ENCODE assay signal across 8 mouse cellular contexts in the genomic region with DNA sequence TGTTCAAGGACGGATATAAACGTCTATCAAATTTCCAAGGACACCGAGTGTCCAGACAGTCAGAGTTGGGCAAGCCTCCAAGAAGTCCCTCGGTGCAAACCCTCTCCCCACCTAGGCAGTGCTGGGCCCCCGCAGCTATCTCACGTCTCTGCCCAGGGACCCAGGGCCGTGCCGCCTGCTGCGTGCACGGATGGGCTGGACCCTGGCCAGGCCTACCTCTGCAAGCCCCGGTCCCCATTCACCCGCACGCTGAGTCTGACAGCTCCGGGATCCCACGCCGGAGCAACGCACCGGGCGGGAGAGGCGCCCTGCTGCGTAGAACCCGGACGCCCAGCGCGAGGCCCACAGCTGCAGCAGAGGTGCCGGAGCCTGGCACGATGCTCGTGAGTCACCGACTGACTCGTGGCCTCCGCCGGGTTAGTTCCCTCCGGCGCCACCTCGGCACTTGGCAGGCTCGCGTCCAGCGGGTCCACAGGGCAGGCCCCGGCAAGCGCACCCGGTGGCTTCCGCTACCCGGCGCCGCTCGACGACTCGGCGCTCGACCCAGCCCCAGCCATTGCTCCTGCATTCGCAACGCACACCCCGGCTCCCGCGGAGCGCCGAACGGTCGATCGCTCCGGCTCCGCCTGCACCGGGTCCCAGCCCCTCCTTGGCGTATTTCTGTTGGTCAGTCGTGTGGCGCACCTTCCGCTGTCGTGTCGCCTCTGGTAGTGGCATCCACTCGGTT. TPM values are rescaled to one million over a fixed set of nuclear protein-coding genes. Genes with fewer than 3 reads are reported as not detected.
DNase-seq lines count a peak whose midpoint lies in the region; ATAC-seq and TF ChIP-seq lines count a peak whose summit lies in the region.

No protein-coding gene starts in this region.

- WGBS in hindbrain, embryonic 10.5 days: under 1% methylated on average over 70 of the region's 70 CpGs
- WGBS in lung, embryonic 16.5 days: under 1% methylated on average over 64 of the region's 70 CpGs
- under 1% methylated on average over 70 of the region's 70 CpGs for WGBS in thymus, adult 2 months

- no peak for TF ChIP-seq CTCF in thymus, adult 2 months (IDR thresholded peaks at IDR 0.05; ENCODE audit: borderline replicate concordance, control insufficient read depth, extremely low read depth, insufficient read depth, low read length, poor library complexity)

- H3K4me3 ChIP-seq in hindbrain, embryonic 10.5 days: peak overlapping the region; percentile 79
- H3K4me3 ChIP-seq in lung, embryonic 16.5 days (ENCODE audit: low read length): peak overlapping the region; percentile 86
- H3K4me3 ChIP-seq in thymus, adult 2 months (ENCODE audit: control insufficient read depth, insufficient read depth, low read length): peak overlapping the region; percentile 68

- no peaks in the 10 kb centered on the region for H3K9me3 ChIP-seq in hindbrain, embryonic 10.5 days
- H3K9me3 ChIP-seq in lung, embryonic 16.5 days (ENCODE audit: control insufficient read depth, low read length): no peaks in the 10 kb centered on the region

- peak overlapping the region; percentile 89 for H3K9ac ChIP-seq in lung, embryonic 16.5 days (ENCODE audit: low read length)

- peak overlapping the region; percentile 88 for H3K27ac ChIP-seq in hindbrain, embryonic 10.5 days
- H3K27ac ChIP-seq in lung, embryonic 16.5 days (ENCODE audit: low read length): peak overlapping the region; percentile 86
- peak overlapping the region; percentile 21; the same call in 1 of the 2 replicates for H3K27ac ChIP-seq in thymus, adult 2 months (ENCODE audit: control insufficient read depth, insufficient read depth, low read length)

- peak overlapping the region; percentile 81 for H3K4me2 ChIP-seq in lung, embryonic 16.5 days (ENCODE audit: low read depth, low read length)

- peaks cover 36% of the 10 kb centered on the region for H3K4me1 ChIP-seq in hindbrain, embryonic 10.5 days (replicated peaks)
- peaks cover 14% of the 10 kb centered on the region for H3K4me1 ChIP-seq in lung, embryonic 16.5 days (replicated peaks; ENCODE audit: control insufficient read depth, insufficient read depth, low read length)
- peaks cover 12% of the 10 kb centered on the region for H3K4me1 ChIP-seq in thymus, adult 2 months (replicated peaks; ENCODE audit: control insufficient read depth, insufficient read depth, low read length)

- H3K36me3 ChIP-seq in hindbrain, embryonic 10.5 days: no peaks in the 10 kb centered on the region
- H3K36me3 ChIP-seq in lung, embryonic 16.5 days (ENCODE audit: control insufficient read depth, insufficient read depth, low read length): no peaks in the 10 kb centered on the region
- no peaks in the 10 kb centered on the region for H3K36me3 ChIP-seq in thymus, adult 2 months (ENCODE audit: control insufficient read depth, insufficient read depth, low read length)

- peak; percentile 91 for DNase-seq in MN1 (ENCODE audit: low spot score)
- DNase-seq in cerebellum, adult 9-10 months: peak; percentile 87
- peak; percentile 92 for DNase-seq in hindbrain, embryonic 10.5 days (ENCODE audit: low spot score)
- peak; percentile 87 for DNase-seq in layer of hippocampus, adult 9-11 months
- DNase-seq in ovary, adult 18-20 months (ENCODE audit: low spot score): peak; percentile 85
- DNase-seq in thymus, adult 2 months: peak; percentile 92

- ATAC-seq in frontal cortex, adult (ENCODE audit: low TSS enrichment): peak; percentile 97
- ATAC-seq in lung, embryonic 16.5 days (ENCODE audit: low read depth): peak; percentile 97

- no peaks in the 10 kb centered on the region for H3K27me3 ChIP-seq in hindbrain, embryonic 10.5 days (ENCODE audit: insufficient read depth, poor library complexity, severe bottlenecking)
- H3K27me3 ChIP-seq in lung, embryonic 16.5 days (ENCODE audit: control insufficient read depth, insufficient read depth, low read depth, low read length): no peaks in the 10 kb centered on the region
- no peaks in the 10 kb centered on the region for H3K27me3 ChIP-seq in thymus, adult 2 months (ENCODE audit: control insufficient read depth, insufficient read depth, low read length)

- TF ChIP-seq POLR2A in thymus, adult 2 months (IDR thresholded peaks at IDR 0.05; ENCODE audit: control insufficient read depth, extremely low read depth, insufficient read depth, low read length, poor library complexity): peak; percentile 77

RNA-seq across cellular contexts. Expression of a gene that starts 11.7 kb away (rescaled TPM):
- polyA plus RNA-seq in hindbrain, embryonic 10.5 days (2016; fragmentation: Nextera tagmentation; extraction: Ambion mirVana): 20.0 and 20.1 TPM in 2 replicates
- polyA plus RNA-seq in lung, embryonic 16.5 days (2015; fragmentation: Nextera tagmentation; extraction: Ambion mirVana): 47.9 TPM in 2 replicates
- polyA plus RNA-seq in thymus, adult 2 months (2012; rRNA removed): 28.0 and 32.0 TPM in 2 replicates

Comparison
In these comparisons a context has a peak if more than half of its experiments do, and no peak if none do; other contexts are left out.
1. Peak in every context shown above with its lines: DNase-seq, ATAC-seq, H3K4me3 ChIP-seq and H3K27ac ChIP-seq.
2. H3K27ac ChIP-seq: peak in every context shown above with its lines; median percentile 88 in hindbrain, embryonic 10.5 days; 86 in lung, embryonic 16.5 days; 21 in thymus, adult 2 months.